Mouse (Mus musculus) limb, embryonic 11.5 days (tissue): Measurements from ENCODE around the gene Hebp1. TPM values are rescaled to one million over a fixed set of nuclear protein-coding genes. Genes with fewer than 3 reads are reported as not detected.

ENCODE experiments used
- ATAC-seq: fragments of 200-750 bp; cut with Nextera tagmentation; 2 replicates; pipeline ENCODE4 v1.8.0; 2017; ENCODE audit warnings: low read depth; ENCODE audit not compliant: insufficient number of reproducible peaks, low FRiP score, low TSS enrichment
- DNase-seq: peaks from one replicate; pipeline ENCODE4 v3.0.0-alpha.2; 2015; ENCODE audit warnings: low spot score
- H3K27ac ChIP-seq: fragments of 300-500 bp; sonication (generic); replicated peaks from 2 replicates; pipeline ENCODE4 v1.5.1; 2014; ENCODE audit warnings: low read depth, mild to moderate bottlenecking, low read length
- H3K27me3 ChIP-seq: fragments of 300-500 bp; sonication (generic); 2 replicates; pipeline ENCODE4 v1.6.1; 2014; ENCODE audit warnings: mild to moderate bottlenecking, low read length, mixed read lengths; ENCODE audit not compliant: control insufficient read depth, insufficient read depth
- H3K36me3 ChIP-seq: fragments of 300-500 bp; sonication (generic); 2 replicates; pipeline ENCODE4 v1.6.1; 2014; ENCODE audit warnings: mild to moderate bottlenecking, low read length, moderate library complexity, mixed read lengths; ENCODE audit not compliant: control insufficient read depth, insufficient read depth
- H3K4me1 ChIP-seq: fragments of 300-500 bp; sonication (generic); 2 replicates; pipeline ENCODE4 v1.6.1; 2014; ENCODE audit warnings: low read length, mixed read lengths; ENCODE audit not compliant: control insufficient read depth, insufficient read depth
- H3K4me2 ChIP-seq: fragments of 300-500 bp; sonication (generic); 2 replicates; pipeline ENCODE4 v1.6.1; 2014; ENCODE audit warnings: low read depth, mild to moderate bottlenecking, moderate library complexity; ENCODE audit not compliant: severe bottlenecking
- H3K4me3 ChIP-seq: fragments of 300-500 bp; sonication (generic); 2 replicates; pipeline ENCODE4 v1.5.1; 2014; ENCODE audit warnings: low read depth, low read length
- H3K9ac ChIP-seq: fragments of 300-500 bp; sonication (generic); 2 replicates; pipeline ENCODE4 v1.6.1; 2014; ENCODE audit warnings: mild to moderate bottlenecking, low read length
- H3K9me3 ChIP-seq: fragments of 300-500 bp; sonication (generic); 2 replicates; pipeline ENCODE4 v1.6.1; 2016; ENCODE audit warnings: low read length; ENCODE audit not compliant: control insufficient read depth
- WGBS: fragments of 180-500 bp; shearing (Covaris S2); extraction: QIAGEN DNeasy Blood & Tissue Kit; methylation state at CpG from one replicate; pipeline ENCODE4 v1.1.7; 2014; 5-methylcytosine and 5-hydroxymethylcytosine counted together
- polyA plus RNA-seq: library from polyadenylated mRNA; unstranded; fragments of >200 nt; fragmentation: Nextera tagmentation; extraction: Ambion mirVana; gene quantifications from 2 replicates; pipeline ENCODE4 v1.2.1, GENCODE M21; 2014

Hebp1 gene
- polyA plus RNA-seq, 1 experiment from 2014 or later: 3.8 TPM

DNA sequence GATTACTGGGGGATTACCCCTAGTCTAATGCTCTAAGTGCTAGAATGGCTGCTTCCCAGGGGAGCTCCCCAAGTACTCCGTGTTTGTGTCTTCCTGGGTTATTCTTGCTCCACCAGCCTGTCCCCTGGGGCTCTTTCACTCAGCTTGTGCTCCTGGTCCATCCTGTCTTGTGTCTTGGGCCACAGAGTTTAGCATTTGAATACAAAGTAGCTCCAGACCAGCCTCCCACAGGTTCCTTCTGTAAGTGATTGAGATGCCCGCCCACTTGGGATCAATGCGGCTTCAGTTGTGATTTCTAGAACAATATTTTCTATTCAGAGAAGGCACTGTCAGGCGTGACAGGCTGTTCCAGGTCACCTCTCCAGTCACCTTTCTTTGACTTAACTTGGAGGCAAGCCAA, 4.1 kb downstream of the Hebp1 start:
- Histone ChIP-seq H3K4me1 (0 out of 2 replicates have a peak, but pooled peaks cover 5% of the 10 kb centered on the region), H3K9ac (no peak overlapping the region), H3K4me3 (no peak overlapping the region), H3K27ac (no peak overlapping the region), H3K27me3 (no peaks in the 10 kb centered on the region), H3K36me3 (no peaks in the 10 kb centered on the region), H3K9me3 (no peaks in the 10 kb centered on the region), H3K4me2 (no peak overlapping the region)
- no peak for DNase-seq
- WGBS: 57% methylated on average over 4 of the region's 4 CpGs
- ATAC-seq: no peak

DNA sequence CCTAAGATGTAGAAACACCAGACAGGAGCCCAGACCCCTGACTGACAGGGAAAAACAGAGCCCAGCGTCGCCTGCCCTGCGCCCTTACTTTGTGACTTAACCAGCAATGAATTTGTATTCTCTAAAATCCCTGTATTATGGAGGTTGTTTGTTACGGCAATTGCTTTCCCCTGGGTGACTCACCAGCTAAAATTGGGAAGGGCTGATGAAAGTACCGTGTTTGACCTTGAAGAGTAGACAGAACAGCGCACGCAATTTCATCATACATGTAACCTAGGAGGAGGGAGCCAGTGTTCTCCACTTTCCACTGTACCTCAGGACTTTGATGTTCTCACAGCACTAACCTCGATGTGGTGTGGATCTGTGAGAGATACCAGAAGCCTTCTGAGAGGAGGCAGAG, 4.8 kb downstream of the Hebp1 start:
- no peak overlapping the region for H3K27ac ChIP-seq
- H3K4me1 ChIP-seq: no peaks in the 10 kb centered on the region
- no peak overlapping the region for H3K4me3 ChIP-seq
- DNase-seq (no peak), ATAC-seq (no peak)
- no peak overlapping the region for H3K9ac ChIP-seq
- no peaks in the 10 kb centered on the region for H3K27me3 ChIP-seq
- no peaks in the 10 kb centered on the region for H3K9me3 ChIP-seq
- 78% methylated on average over 8 of the region's 8 CpGs for WGBS
- H3K4me2 ChIP-seq: no peak overlapping the region
- H3K36me3 ChIP-seq: no peaks in the 10 kb centered on the region

DNA sequence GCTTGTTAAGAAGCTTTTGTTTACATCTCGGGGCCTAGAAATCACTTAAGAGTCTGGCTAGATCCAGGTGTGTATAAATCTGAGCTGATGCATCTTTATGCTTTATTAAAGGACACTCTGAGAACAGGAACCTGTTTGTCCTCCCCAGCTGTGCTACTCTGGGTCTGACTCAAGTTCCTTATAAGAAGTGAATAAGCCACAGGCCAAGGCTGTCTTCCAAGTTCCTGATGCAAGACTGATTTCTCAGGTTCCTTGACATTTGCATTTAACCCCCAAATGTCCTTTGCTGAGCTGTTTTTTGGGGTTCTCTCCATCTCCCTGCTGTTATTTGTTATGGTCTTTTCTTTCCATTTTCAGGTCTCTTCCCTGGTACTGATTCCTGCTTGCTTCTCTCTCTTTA, 5.9 kb downstream of the Hebp1 start:
- no peak overlapping the region for H3K4me3 ChIP-seq
- no peak overlapping the region for H3K4me2 ChIP-seq
- no peak overlapping the region for H3K27ac ChIP-seq
- no peak for ATAC-seq
- H3K9ac ChIP-seq: no peak overlapping the region
- no peaks in the 10 kb centered on the region for H3K4me1 ChIP-seq
- DNase-seq: no peak
- no peaks in the 10 kb centered on the region for H3K36me3 ChIP-seq
- 85% methylated on average over 1 of the region's 1 CpGs for WGBS
- H3K9me3 ChIP-seq: no peaks in the 10 kb centered on the region
- H3K27me3 ChIP-seq: no peaks in the 10 kb centered on the region

DNA sequence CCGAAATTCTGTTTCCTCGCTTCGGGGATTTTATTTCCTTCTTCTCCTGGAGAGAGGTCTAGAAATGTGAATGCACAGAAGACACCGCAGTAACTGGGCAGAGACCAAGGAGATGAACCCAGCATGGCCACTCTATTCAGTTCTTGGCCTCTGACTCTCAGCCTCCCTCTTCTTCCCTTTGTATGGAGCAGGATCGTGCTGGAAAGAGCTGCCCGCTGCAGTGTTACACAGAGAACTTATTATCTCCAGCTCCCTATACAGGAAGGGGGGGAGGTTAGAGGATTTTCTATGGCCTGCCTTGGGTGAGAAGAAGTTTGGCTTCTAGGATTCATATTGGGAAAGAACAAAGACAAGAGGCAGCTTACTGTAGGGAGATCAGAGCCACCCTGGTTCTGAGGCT, 7.7 kb downstream of the Hebp1 start:
- H3K27me3 ChIP-seq: no peaks in the 10 kb centered on the region
- no peak overlapping the region for H3K4me3 ChIP-seq
- no peaks in the 10 kb centered on the region for H3K4me1 ChIP-seq
- no peaks in the 10 kb centered on the region for H3K36me3 ChIP-seq
- WGBS: 89% methylated on average over 6 of the region's 6 CpGs
- no peak overlapping the region for H3K27ac ChIP-seq
- DNase-seq (no peak), ATAC-seq (no peak)
- H3K9me3 ChIP-seq: no peaks in the 10 kb centered on the region
- H3K4me2 ChIP-seq: no peak overlapping the region
- no peak overlapping the region for H3K9ac ChIP-seq

DNA sequence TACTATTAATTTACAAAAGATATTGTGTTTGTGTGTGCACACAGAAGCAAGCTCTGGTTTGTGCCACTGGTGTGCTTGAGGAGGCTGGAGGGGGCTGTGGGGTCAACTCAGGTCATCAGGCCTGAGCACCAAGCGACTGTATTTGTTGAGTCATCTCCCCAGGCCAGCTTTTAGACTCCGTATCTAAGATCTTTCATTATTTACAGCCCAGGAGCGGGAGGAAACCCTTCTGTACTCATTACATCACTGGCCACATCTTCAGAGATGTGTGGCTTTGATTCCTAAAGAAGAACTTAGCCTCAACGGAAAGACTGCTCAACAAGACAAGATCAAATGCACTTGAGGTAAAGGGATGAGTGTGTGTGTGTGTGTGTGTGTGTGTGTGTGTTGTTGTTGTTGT, 9.2 kb downstream of the Hebp1 start:
- no peaks in the 10 kb centered on the region for H3K27me3 ChIP-seq
- no peak overlapping the region for H3K4me2 ChIP-seq
- no peak overlapping the region for H3K27ac ChIP-seq
- ATAC-seq: no peak
- no peaks in the 10 kb centered on the region for H3K36me3 ChIP-seq
- no peaks in the 10 kb centered on the region for H3K4me1 ChIP-seq
- H3K9ac ChIP-seq: no peak overlapping the region
- H3K4me3 ChIP-seq: no peak overlapping the region
- DNase-seq: no peak
- WGBS: 64% methylated on average over 4 of the region's 4 CpGs
- no peaks in the 10 kb centered on the region for H3K9me3 ChIP-seq

DNA sequence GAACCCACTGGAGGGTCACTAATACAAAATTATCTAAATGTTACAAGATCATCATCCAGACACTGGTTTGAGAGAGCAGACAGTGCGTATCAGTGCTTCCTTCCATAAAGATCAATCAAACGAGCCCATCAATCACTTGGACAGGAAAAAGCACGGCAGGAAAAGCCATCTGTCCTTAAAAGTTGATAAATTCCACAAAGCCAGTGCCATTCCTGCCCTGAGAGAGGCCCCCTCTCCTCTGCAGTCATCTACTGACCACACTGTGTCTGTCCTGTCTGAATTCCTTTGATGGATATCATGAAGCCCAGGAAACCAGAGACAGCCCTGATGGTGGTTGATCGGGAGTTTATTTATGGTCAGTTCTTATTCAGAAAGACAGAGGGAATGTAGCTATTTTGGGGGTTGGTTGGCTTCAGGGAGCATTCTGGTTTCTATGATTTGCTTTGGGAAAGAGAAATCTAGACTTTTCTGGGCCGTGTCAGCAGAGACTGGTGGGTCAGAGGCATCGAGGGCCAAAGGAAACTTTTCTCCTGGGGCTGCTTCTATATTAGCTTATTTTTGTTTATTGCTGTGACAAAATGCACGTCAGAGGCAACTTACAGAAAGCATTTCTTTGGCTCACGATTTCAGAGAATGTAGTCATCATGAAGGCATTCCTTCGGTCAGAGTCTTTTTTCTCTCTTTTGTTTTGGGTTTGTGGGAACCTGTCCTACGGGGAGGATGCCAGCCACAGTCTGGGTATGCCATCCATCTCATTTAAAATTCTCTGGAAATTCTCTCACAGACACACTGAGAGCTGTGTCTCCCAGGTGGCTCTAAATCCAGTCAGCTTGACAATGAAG, 10.5 kb downstream of the Hebp1 start:
- H3K27ac ChIP-seq: no peak overlapping the region
- 56% methylated on average over 10 of the region's 10 CpGs for WGBS

DNA sequence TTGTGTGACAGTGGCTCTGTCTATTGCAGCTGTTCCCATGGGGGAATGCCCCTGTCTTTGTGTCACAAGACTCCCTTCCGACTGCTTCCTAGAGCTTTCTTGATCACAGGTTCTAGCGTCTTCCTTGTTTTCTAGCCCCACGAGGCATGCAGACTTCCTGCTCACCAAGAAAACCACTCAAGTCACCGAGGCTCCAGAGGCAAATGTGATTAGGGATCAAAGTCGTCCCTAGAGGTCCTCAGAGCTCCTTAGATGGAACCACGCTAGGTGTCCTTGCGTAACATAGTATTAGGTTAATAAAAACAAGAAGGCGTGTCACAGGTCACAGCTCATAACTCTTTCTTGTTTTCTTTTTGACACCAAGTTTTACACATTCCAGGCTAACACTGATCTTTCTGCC, 13.9 kb downstream of the Hebp1 start:
- DNase-seq: no peak
- WGBS: 35% methylated on average over 8 of the region's 8 CpGs

More for the DNA sequence above, 10.5 kb downstream of the Hebp1 start:
- DNase-seq (no peak), ATAC-seq (no peak)
- no peaks in the 10 kb centered on the region for H3K27me3 ChIP-seq
- H3K4me2 ChIP-seq: no peak overlapping the region
- H3K36me3 ChIP-seq: no peaks in the 10 kb centered on the region
- H3K9me3 ChIP-seq: no peaks in the 10 kb centered on the region
- H3K4me1 ChIP-seq: no peaks in the 10 kb centered on the region
- H3K9ac ChIP-seq: no peak overlapping the region
- H3K4me3 ChIP-seq: no peak overlapping the region

DNA sequence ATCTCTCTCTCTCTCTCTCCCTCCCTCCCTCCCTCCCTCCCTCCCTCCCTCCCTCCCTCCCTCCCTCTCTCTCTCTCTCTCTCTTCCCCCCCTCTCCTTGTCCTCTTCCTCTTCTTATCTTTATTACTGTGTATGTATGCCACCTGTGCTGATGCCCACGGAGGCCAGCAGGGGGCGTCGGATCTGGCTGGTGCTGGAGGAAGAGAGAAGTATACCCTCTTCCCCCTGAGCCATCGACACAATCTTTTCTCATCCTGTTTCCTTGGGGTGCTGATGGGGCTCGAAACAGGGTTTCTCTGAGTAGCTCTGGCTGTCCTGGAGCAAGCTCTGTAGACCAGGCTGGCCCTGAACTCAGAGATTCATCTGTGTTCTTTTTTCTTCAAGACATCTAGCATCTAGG, 14.9 kb downstream of the Hebp1 start:
- Histone ChIP-seq H3K4me3 (no peak overlapping the region), H3K9ac (no peak overlapping the region), H3K4me1 (no peaks in the 10 kb centered on the region), H3K4me2 (no peak overlapping the region), H3K36me3 (no peaks in the 10 kb centered on the region), H3K9me3 (no peaks in the 10 kb centered on the region), H3K27me3 (0 out of 2 replicates have a peak, but pooled peaks cover 3% of the 10 kb centered on the region), H3K27ac (no peak overlapping the region)
- DNase-seq (no peak), ATAC-seq (no peak)
- WGBS: 51% methylated on average over 5 of the region's 5 CpGs

More for the DNA sequence above, 13.9 kb downstream of the Hebp1 start:
- H3K27ac ChIP-seq: no peak overlapping the region
- ATAC-seq: no peak
- H3K36me3 ChIP-seq: no peaks in the 10 kb centered on the region
- H3K4me2 ChIP-seq: no peak overlapping the region
- 0 out of 2 replicates have a peak, but pooled peaks cover 3% of the 10 kb centered on the region for H3K27me3 ChIP-seq
- no peaks in the 10 kb centered on the region for H3K4me1 ChIP-seq
- no peak overlapping the region for H3K4me3 ChIP-seq
- no peaks in the 10 kb centered on the region for H3K9me3 ChIP-seq
- H3K9ac ChIP-seq: no peak overlapping the region
